In genomic region chr12:99560701-99561332, GRCm38 (mm10) we compare ENCODE assay signal across 8 mouse cellular contexts. TPM values are rescaled to one million over a fixed set of nuclear protein-coding genes. Genes with fewer than 3 reads are reported as not detected.
DNase-seq lines count a peak whose midpoint lies in the region; ATAC-seq lines count a peak whose summit lies in the region.

No protein-coding gene starts in this region.

- H3K27me3 ChIP-seq in megakaryocyte, embryonic 14.5 days (replicated peaks) = no peaks in the 10 kb centered on the region
- no peaks in the 10 kb centered on the region for H3K27me3 ChIP-seq in forebrain, embryonic 13.5 days
- no peaks in the 10 kb centered on the region for H3K27me3 ChIP-seq in intestine, embryonic 14.5 days (replicated peaks; ENCODE audit: control insufficient read depth, insufficient read depth, low read length)
- no peaks in the 10 kb centered on the region for H3K27me3 ChIP-seq in liver, embryonic 16.5 days (ENCODE audit: control insufficient read depth, insufficient read depth, low read depth, low read length)

- no peak overlapping the region for H3K27ac ChIP-seq in forebrain, embryonic 13.5 days
- H3K27ac ChIP-seq in intestine, embryonic 14.5 days (ENCODE audit: low read depth) = peak overlapping the region; percentile 83
- peak overlapping the region; percentile 26; the same call in 1 of the 2 replicates for H3K27ac ChIP-seq in liver, embryonic 16.5 days (ENCODE audit: low read length)

- H3K4me1 ChIP-seq in megakaryocyte, embryonic 14.5 days = peaks cover 69% of the 10 kb centered on the region
- peaks cover 34% of the 10 kb centered on the region for H3K4me1 ChIP-seq in forebrain, embryonic 13.5 days
- H3K4me1 ChIP-seq in intestine, embryonic 14.5 days (replicated peaks; ENCODE audit: control insufficient read depth, insufficient read depth, low read length) = peaks cover 21% of the 10 kb centered on the region
- H3K4me1 ChIP-seq in liver, embryonic 16.5 days (ENCODE audit: control insufficient read depth, low read depth, low read length) = peaks cover 23% of the 10 kb centered on the region

- 70% methylated on average over 11 of the region's 11 CpGs for WGBS in forebrain, embryonic 13.5 days
- 26% methylated on average over 11 of the region's 11 CpGs for WGBS in intestine, embryonic 14.5 days
- 8% methylated on average over 11 of the region's 11 CpGs for WGBS in liver, embryonic 16.5 days (ENCODE audit: insufficient replicate concordance)

- peak overlapping the region; percentile 94 for H3K4me3 ChIP-seq in megakaryocyte, embryonic 14.5 days (replicated peaks)
- H3K4me3 ChIP-seq in forebrain, embryonic 13.5 days = no peak overlapping the region
- H3K4me3 ChIP-seq in intestine, embryonic 14.5 days (ENCODE audit: low read depth, low read length) = no peak overlapping the region
- H3K4me3 ChIP-seq in liver, embryonic 16.5 days (ENCODE audit: low read depth, low read length) = peak overlapping the region; percentile 1; the same call in 1 of the 2 replicates

- no peak for ATAC-seq in megakaryocyte, adult 5-6 weeks (ENCODE audit: poor library complexity, severe bottlenecking)
- ATAC-seq in forebrain, embryonic 13.5 days = no peak
- ATAC-seq in intestine, embryonic 14.5 days (replicated peaks; ENCODE audit: low FRiP score, low TSS enrichment, low read depth) = no peak
- no peak for ATAC-seq in liver, embryonic 16.5 days (ENCODE audit: low read depth)

- H3K9me3 ChIP-seq in megakaryocyte, embryonic 14.5 days = no peaks in the 10 kb centered on the region
- no peaks in the 10 kb centered on the region for H3K9me3 ChIP-seq in forebrain, embryonic 13.5 days (replicated peaks)
- no peaks in the 10 kb centered on the region for H3K9me3 ChIP-seq in intestine, embryonic 14.5 days (ENCODE audit: control insufficient read depth, low read length)
- no peaks in the 10 kb centered on the region for H3K9me3 ChIP-seq in liver, embryonic 16.5 days (replicated peaks; ENCODE audit: control insufficient read depth, low read length)

- no peak overlapping the region for H3K9ac ChIP-seq in forebrain, embryonic 13.5 days
- H3K9ac ChIP-seq in intestine, embryonic 14.5 days (ENCODE audit: low read length) = no peak overlapping the region
- H3K9ac ChIP-seq in liver, embryonic 16.5 days (ENCODE audit: low read depth, low read length) = no peak overlapping the region

- no peak for DNase-seq in intestine, embryonic 14.5 days (ENCODE audit: low spot score)
- no peak for DNase-seq in frontal cortex, postnatal 10 days (ENCODE audit: low spot score in 2 of 2)
- no peak for DNase-seq in right cerebral cortex, postnatal 25 days
- DNase-seq in adipocyte (ENCODE audit: low spot score) = no peak

- peaks cover 12% of the 10 kb centered on the region for H3K36me3 ChIP-seq in megakaryocyte, embryonic 14.5 days (replicated peaks; ENCODE audit: low read length)
- peaks cover 4% of the 10 kb centered on the region; the same call in 1 of the 2 replicates for H3K36me3 ChIP-seq in forebrain, embryonic 13.5 days (ENCODE audit: poor library complexity, severe bottlenecking)
- no peaks in the 10 kb centered on the region for H3K36me3 ChIP-seq in intestine, embryonic 14.5 days (ENCODE audit: control insufficient read depth, insufficient read depth, low read length)
- H3K36me3 ChIP-seq in liver, embryonic 16.5 days (ENCODE audit: control insufficient read depth, insufficient read depth) = no peaks in the 10 kb centered on the region

- peak overlapping the region; percentile 72 for H3K4me2 ChIP-seq in forebrain, embryonic 13.5 days
- H3K4me2 ChIP-seq in intestine, embryonic 14.5 days (ENCODE audit: low read length) = peak overlapping the region; percentile 61
- H3K4me2 ChIP-seq in liver, embryonic 16.5 days (ENCODE audit: low read depth, low read length) = peak overlapping the region; percentile 88

RNA-seq across cellular contexts. Expression of gene Foxn3, which starts 2.6 kb away (rescaled TPM):
- 7.7 and 20.5 TPM in 2 replicates for polyA plus RNA-seq in megakaryocyte, embryonic 14.5 days (2012; ENCODE audit: insufficient read depth, low replicate concordance)
- total RNA-seq in megakaryocyte, adult 5-6 weeks (2015) = 43.6 and 45.6 TPM in 2 replicates
- total RNA-seq in megakaryocyte, adult 5-6 weeks (2017) = 17.4 and 19.6 TPM in 2 replicates
- 79.3 and 83.5 TPM in 2 replicates for polyA plus RNA-seq in forebrain, embryonic 13.5 days (2015; fragmentation: Nextera tagmentation; extraction: Ambion mirVana)
- polyA plus RNA-seq in intestine, embryonic 14.5 days (2014; fragmentation: Nextera tagmentation; extraction: Ambion mirVana) = 74.3 and 75.9 TPM in 2 replicates
- 18.6 and 23.5 TPM in 2 replicates for polyA plus RNA-seq in liver, embryonic 16.5 days (2015; fragmentation: Nextera tagmentation; extraction: Ambion mirVana)

Comparison
In these comparisons a context has a peak if more than half of its experiments do, and no peak if none do; other contexts are left out.
1. H3K4me3 ChIP-seq: peak in megakaryocyte, embryonic 14.5 days (single experiment) and liver, embryonic 16.5 days (single experiment); none in forebrain, embryonic 13.5 days (single experiment) and intestine, embryonic 14.5 days (single experiment).
2. Peak in every context shown above with its lines, with median percentiles within 50 percentile points of each other: H3K4me2 ChIP-seq.